Comparison of ENCODE assay signal across 1 mouse cellular context in genomic region chr19:56474869-56475550, GRCm38 (mm10).
TF ChIP-seq lines count a peak whose summit lies in the region.

No protein-coding gene starts in this region.

TF ChIP-seq in MEL, 35 proteins besides CTCF, POLR2A, EP300 and RAD21 (continued from another document):
- TF ChIP-seq MEF2A (IDR thresholded peaks at IDR 0.05; ENCODE audit: extremely low read depth, insufficient replicate concordance, low read depth, low read length, poor library complexity, severe bottlenecking) (no peak), RCOR1 (IDR thresholded peaks at IDR 0.05; ENCODE audit: low read depth, low read length) (peak; percentile 73), NRF1 (IDR thresholded peaks at IDR 0.05; ENCODE audit: insufficient read depth, low read depth, low read length, poor library complexity, severe bottlenecking) (no peak), POLR2AphosphoS2 (IDR thresholded peaks at IDR 0.05; ENCODE audit: low read length) (no peak), MYC (IDR thresholded peaks at IDR 0.05; ENCODE audit: low read depth, low read length) (peak; percentile 86), POLR2AphosphoS5 (IDR thresholded peaks at IDR 0.05; ENCODE audit: borderline replicate concordance, low read depth, low read length) (0 out of 2 replicates have a peak, but pooled peaks have one; percentile 35), CHD1 (IDR thresholded peaks at IDR 0.05; ENCODE audit: low read depth, low read length) (no peak), TAL1 (IDR thresholded peaks at IDR 0.05; ENCODE audit: low read length) (peak; percentile 73), GATA1 (IDR thresholded peaks at IDR 0.05; ENCODE audit: low read depth, low read length) (peak; percentile 83), E2F4 (IDR thresholded peaks at IDR 0.05; ENCODE audit: borderline replicate concordance, low read depth, low read length) (no peak), MAZ (IDR thresholded peaks at IDR 0.05; ENCODE audit: low read depth, low read length) (no peak), ZMIZ1 (IDR thresholded peaks at IDR 0.05; ENCODE audit: low read depth, low read length) (peak; percentile 75)
